Mouse (Mus musculus) bone marrow macrophage, adult 2 months (primary cell): ENCODE data around the gene Btbd35f24. TPM values are rescaled to one million over a fixed set of nuclear protein-coding genes. Genes with fewer than 3 reads are reported as not detected.
"Not testable (repeated sequence)": the region's sequence is repeated elsewhere in the genome, so short reads cannot be mapped to it uniquely, and the experiment has no call there.

Experiments used
- H3K27ac ChIP-seq: 2 replicates; pipeline ENCODE4 v1.5.1; 2012; ENCODE audit warnings: low read depth, low read length; ENCODE audit not compliant: insufficient read depth
- H3K4me1 ChIP-seq: 2 replicates; pipeline ENCODE4 v1.6.1; 2012; ENCODE audit warnings: low read length; ENCODE audit not compliant: control insufficient read depth, insufficient read depth
- H3K4me3 ChIP-seq: 2 replicates; pipeline ENCODE4 v1.5.1; 2012; ENCODE audit warnings: mild to moderate bottlenecking, low read length, moderate library complexity; ENCODE audit not compliant: insufficient read depth
- polyA plus RNA-seq: library from polyadenylated mRNA; stranded (reverse); fragments of >200 nt; gene quantifications from 2 replicates; pipeline ENCODE4 v1.2.4, GENCODE M21; 2012; ENCODE audit not compliant: missing spikeins, insufficient read depth, insufficient read length

Gene Btbd35f24
- polyA plus RNA-seq: not detected in 2 replicates

GRCm38 (mm10) chrX:3195727-3196126 is at the start of gene Btbd35f24:
Btbd35f24 (minus strand) TSS chrX:3195827.
- H3K27ac ChIP-seq, H3K4me1 ChIP-seq, H3K4me3 ChIP-seq: not testable (repeated sequence)

Other genes starting within 250 kb of the Btbd35f24 start
- not detected in 2 replicates for gene Btbd35f23, start 119.0 kb downstream of the Btbd35f24 start, polyA plus RNA-seq
- gene Btbd35f11, start 247.9 kb upstream of the Btbd35f24 start, polyA plus RNA-seq: not detected in 2 replicates